15 mouse cellular contexts compared by ENCODE assay signal in genomic region chr2:76470391-76470790, GRCm38 (mm10).
"Had no signal": no experiment of that assay in that cellular context is flagged by ENCODE, and none has a peak within 500 bp of the region (broad histone marks: within the 10 kb centered on the region; RNA-seq: fewer than 3 reads in every experiment).

No protein-coding gene starts in this region.

- H3K27ac ChIP-seq: hindbrain, embryonic 14.5 days; kidney, postnatal 0 days; limb, embryonic 13.5 days; liver, embryonic 14.5 days; midbrain, embryonic 12.5 days; neural tube, embryonic 13.5 days had no signal

- H3K4me1 ChIP-seq: midbrain, embryonic 12.5 days; neural tube, embryonic 13.5 days had no signal

- H3K27me3 ChIP-seq: limb, embryonic 13.5 days; midbrain, embryonic 12.5 days; neural tube, embryonic 13.5 days had no signal

- ATAC-seq: intestine, embryonic 16.5 days had no signal

- DNase-seq: kidney, adult 8-10 months; layer of hippocampus, adult 9-11 months; layer of hippocampus, postnatal 36 days; left cerebral cortex, postnatal 4 days; retina, postnatal 1 day; spleen, adult 18-20 months; thymus, adult 2 months; thymus, postnatal 25 days had no signal

- H3K36me3 ChIP-seq: limb, embryonic 13.5 days; midbrain, embryonic 12.5 days had no signal

- H3K4me3 ChIP-seq: limb, embryonic 13.5 days; midbrain, embryonic 12.5 days; neural tube, embryonic 13.5 days had no signal
